Mouse (Mus musculus) kidney, adult 18-20 months (tissue): ENCODE data around the gene Zcrb1.

Source experiments
- DNase-seq: peaks from one replicate; pipeline ENCODE4 v3.0.0; 2021

The Zcrb1 gene

GRCm38 (mm10) chr15:93368558-93368957, 29.6 kb downstream of the Zcrb1 start:
- peak; percentile 5 for DNase-seq

- no peak for DNase-seq
Measured at GRCm38 (mm10) chr15:93365561-93365960, 32.6 kb downstream of the Zcrb1 start.

GRCm38 (mm10) chr15:93358346-93359095, 39.6 kb downstream of the Zcrb1 start:
- no peak for DNase-seq

GRCm38 (mm10) chr15:93340630-93341379, 57.3 kb downstream of the Zcrb1 start:
- DNase-seq, result no peak

GRCm38 (mm10) chr15:93336925-93337761, 61.0 kb downstream of the Zcrb1 start, which contains the start of gene Yaf2:
TSS of gene Yaf2 (minus strand) at chr15:93336935.
- peak; percentile 88 for DNase-seq

DNA sequence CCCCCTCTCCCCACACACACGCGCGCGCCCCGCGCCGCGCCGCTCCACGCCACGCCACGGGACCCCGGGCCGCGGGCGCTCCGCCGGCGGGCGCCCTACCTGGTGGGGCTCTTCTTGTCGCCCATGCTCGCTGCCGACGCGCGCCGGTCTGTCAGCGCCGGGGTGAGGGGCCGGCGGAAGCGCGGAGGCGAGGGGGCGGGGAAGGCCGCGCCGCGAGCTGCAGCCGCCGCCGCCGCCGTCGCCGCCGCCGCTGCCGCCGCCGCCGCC, 61.5 kb downstream of the Zcrb1 start:
- no peak for DNase-seq
